Mouse (Mus musculus) forelimb bud, embryonic 11.5 days (tissue): Measurements from ENCODE around the gene Adpgk.

ENCODE experiments used
- DNase-seq: peaks from one replicate; pipeline ENCODE4 v3.0.0-alpha.2; 2012; ENCODE audit warnings: low read depth, low spot score

Gene Adpgk

DNA sequence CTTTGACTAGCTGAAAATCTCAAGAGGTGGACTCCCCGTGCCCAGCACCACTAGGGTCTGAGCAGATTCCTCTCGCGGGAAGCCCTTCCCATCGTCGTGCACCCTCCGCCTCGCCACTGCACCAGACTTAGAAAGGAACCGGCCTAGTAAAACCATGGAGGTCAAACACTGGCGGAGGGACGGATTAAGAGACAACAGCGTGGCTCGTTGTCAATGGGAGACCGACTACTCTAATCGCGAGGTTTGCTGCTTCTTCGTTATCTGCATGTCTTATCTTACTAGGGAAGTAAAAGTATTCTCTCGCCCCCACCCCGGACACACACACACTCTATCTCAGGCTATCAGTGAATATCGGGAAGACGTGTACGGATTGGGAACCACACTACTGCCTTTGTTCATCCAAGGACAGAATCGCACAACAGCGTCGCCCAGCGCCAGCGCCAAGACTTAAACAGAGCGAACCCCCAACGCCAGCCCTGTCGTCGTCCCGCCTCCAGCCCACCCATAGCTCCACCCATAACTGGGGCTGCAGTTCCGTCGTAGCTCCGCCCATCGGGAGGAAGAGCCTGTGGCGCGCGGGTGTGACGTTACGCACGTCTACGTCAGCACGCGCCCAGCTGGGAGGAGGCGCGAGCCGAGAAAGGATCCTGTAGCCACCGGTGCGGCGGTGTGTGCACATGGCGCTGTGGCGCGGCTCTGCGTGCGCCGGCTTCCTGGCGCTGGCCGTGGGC, at the start of gene Adpgk:
Gene Adpgk (plus strand): TSS at position 602 of the 731 bp plus-strand sequence.
- DNase-seq = peak; percentile 99

DNA sequence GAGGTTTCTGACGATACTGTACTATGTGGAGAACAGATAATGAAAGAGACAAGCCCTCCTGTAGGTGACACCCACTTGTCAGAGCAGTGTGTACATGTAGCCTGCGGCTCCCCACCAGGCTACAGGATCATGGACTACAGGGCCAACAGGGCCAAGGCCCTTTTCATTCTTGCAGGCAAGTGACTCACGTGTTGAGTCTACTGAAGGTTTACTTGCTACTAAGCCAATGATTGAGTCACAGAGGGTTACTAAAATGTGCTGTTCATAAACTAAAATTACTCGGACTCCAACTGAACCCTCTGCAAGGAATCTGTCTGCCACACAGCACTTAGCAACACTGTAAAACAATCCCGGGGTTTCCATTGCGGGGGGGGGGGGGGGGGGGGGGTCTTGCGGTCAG, 46.2 kb upstream of the Adpgk start:
- DNase-seq = no peak

DNA sequence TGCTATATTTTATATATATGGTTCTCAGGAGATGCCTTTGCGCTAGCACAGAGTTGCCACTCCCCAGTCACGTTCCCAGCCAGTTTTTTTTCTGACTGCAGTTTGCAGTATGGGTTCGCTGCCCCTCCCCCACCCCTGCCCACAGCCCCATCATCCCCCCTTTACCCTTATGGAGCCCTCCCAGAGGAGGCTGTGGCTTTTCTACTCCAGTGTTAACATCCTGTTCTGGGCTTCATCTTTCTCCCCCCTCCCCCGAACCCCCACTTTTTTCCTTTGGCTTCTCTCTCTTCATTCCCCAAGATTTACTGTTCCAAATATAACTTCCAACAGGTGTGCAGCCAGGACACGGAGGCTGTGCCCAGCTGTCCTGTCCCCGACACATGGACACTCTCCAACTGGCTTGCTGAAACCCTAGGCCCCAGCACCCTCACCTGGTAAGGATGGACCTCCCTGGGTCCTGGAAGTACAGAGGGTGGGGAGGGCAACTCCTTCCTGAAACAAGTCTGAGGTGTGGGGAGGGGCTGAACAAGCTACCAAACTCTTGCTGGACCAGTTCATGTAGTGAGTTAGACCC, 44.8 kb upstream of the Adpgk start:
- DNase-seq = peak; percentile 28

DNA sequence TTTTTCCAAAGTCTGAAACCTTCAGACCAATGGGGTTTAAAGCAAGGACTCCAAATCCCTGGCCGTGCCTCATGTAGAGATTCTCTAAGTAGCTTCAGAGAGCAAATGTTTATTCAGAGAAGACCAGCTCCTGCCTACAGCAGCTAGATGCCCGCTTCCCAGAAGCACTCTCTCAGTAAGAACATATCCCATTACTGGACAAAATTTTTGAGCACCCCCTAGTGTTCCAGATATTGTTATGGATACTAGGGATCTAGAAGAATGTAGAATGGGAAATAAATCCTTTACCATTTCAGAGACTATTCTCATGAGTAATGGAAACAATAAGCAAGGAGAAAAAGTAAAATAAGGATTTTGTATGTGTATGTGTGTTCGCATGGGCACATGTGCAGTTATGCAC, 42.0 kb upstream of the Adpgk start:
- no peak for DNase-seq

DNA sequence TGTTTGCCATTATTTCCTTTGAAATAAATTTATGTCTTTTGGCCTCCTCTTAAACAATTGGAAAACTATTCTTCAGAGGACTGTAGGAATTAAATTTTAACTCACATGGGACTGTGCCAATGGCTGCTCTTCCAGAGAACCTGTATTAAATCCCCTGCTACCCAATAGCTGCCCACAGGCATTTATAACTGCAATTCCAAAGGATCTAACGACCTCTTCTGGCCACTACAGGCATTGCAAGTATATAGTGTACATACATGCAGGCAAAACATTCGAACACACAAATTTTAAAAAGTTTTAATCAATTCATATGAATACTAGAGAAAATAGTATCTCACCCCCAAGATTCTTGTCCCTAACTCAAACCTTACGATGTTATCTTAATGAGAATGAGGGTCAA, 41.1 kb upstream of the Adpgk start:
- no peak for DNase-seq

DNA sequence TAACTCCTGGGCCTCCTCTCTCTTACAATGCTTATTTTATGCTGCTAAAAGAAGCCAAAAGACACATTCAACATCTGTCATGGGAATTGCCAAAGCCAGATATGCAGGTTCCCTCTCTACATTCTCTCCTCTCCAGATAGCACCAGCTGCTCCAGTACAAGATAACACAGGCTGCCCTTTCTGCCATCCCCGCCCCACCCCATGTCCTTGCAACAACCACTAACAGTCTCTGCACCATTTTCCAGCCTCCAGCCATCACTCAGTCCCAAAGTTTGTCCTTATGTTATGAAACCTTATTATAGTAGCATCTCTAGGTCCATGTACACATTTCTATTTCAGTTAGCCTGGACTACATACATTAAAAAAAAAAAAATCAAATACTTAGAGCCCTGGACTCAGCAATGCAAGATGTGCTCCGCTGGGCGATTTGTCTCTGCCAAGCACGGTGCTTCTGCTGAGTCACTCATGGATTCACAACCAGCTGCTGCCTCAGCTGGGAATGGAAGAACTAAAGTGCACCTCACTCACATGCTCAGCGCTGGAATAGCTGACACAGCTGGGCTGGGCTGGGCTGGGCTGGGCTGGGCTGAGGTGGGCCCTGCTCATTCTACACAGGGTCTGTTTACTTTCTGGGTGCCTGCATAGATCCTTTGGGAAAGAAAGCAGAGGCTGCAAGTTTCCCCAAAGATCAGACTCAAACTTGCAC, 36.5 kb upstream of the Adpgk start:
- DNase-seq = no peak

DNA sequence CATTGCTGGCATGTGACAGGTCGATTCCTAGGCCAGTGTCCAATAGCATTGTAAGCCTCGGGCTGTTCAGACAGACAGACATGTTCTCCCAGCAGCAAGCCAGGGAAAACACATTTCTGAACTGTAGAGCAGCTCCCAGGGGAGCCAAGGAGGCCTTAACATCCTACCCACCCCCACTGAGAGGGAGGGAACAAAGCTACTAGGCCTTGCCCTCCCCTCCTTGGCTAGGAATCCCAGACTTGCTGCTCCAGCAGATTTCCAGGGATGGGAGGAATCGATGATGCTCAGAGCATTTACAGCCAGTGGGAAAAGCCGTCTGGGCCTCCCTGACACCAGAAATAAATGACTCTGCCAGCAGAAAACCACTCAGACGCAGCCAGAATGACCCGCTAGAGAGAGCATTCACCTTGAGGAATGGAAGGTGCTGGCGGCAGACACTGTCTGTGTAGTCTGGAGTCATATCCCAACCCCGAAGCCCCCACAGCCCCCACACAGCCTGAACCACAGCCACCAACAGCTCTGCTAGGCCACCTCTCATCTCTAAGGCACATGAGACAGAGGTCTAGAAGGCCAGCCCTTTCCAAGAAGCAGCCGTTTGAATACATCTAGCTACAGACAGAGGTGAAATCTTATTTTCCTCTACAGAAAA, 31.4 kb upstream of the Adpgk start:
- no peak for DNase-seq

DNA sequence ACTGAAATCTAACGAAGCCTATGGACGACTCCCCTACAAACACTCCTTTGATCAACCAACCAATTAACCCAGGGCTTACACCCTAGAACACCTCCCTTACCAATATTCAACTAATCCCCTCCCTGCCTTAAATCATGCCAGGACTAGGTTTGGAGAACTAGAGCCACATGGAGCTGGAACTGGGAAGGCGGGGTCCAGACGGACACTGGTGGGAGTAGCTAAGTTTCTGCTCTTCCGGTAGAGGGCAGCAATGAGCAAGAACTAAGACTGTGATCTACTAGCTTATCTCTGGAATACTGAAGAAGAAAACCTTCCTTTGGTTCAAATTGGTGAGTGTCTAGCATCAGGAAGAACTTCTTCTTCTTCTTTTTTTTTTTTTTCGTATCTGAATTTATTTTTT, 25.0 kb upstream of the Adpgk start:
- DNase-seq = no peak

DNA sequence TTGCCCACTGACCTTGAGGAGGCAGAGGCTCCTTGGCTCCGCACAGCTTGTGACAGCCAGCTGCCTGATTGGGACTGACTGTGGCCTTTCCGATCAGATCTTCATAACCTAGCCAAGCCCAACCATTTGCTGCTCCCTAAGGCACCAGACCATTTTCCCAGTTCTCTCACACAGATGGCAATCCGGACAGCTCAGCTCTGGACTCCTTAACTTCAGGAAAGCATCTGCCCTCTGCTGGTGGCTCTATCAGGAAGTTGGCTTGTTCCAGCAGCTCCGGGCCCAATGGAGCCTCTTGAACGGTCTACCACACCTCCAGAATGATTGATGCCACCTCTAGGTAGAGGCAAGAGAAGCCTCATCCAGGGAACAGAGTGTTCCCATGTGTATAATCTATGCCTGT, 21.6 kb upstream of the Adpgk start:
- peak; percentile 76 for DNase-seq

DNA sequence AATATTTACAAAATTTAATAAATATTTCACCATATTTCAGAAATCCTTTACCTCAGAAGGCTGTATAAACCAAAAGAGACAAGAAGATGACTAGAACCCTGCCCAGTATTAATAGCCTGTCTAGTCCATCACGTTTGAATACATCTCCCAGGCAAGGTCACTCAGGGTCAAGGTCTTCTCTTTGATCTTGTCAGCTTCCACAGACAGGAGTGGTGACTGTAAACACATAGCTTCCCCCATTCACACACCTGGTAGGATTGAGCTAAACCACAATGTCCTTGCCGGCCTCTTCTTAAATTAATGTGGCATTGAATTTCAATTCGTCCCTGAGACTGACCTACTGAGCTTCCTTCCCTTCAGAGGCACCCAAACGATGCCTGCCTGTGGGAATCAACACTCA, 20.3 kb upstream of the Adpgk start:
- no peak for DNase-seq

DNA sequence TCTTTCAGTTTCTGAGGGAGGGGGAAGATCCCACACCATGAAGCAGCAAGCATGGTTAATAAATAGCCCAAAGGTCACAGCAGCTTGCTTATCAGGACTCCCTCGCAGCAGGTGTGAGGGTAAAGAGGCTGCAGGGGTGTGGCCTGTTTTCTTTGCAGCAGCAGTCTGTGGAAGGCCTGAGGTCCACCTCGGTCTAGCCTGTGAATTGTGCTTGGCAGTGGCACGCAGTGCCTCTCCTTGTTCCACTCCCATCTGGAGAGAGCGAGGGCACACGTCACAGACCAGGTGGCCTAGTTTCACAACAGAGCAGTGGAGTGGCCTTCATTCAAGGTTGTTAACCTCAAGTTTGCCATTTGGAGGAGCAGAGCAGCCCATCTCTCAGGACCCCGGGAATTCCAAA, 19.6 kb upstream of the Adpgk start:
- DNase-seq = no peak

DNA sequence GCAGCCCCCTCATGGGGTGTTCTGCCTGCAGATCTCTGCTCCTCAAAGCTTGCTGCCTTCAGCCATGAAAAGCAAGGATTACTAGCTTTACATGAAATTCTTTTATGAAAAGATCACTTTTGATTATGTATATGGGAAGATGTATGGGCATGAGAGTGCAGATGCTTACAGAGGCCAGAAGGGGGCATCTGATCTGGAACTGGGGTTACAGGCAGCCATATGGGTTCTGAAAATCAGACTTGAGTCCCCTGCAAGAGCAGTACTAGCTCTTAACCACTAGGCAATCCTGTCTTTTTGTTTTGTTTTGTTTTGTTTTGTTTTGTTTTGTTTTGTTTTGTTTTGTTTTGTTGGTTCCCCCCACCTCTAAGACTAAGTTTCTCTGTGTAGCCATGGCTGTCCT, 18.2 kb upstream of the Adpgk start:
- DNase-seq = no peak

DNA sequence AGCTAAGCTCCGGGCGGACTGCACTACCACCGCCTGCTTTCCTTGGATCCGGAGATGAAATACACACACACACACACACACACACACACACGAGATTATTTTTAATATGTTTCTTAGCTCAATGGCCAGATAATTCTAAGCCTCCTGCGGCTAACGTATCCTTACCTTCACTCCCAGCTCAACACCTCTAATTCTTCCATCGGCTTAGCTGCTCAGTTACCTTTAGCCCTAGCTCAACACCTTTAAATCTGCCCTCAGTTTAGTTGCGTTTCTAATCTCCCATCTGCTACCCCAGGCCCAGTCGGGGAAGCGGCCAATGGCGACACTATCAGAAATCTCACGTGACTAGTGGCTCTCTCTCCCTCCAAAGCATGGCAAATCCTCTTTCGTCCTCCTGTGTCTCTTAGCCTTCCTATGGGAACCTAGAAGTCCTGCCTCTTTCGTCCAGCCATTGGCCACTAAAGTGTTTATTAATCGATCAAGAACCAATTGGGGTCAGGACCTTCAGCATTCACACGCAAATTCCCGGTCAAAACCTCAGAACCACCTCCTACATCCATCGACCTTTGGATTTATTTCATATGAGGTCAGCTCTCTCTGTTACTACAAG, 16.4 kb upstream of the Adpgk start:
- DNase-seq = no peak

DNA sequence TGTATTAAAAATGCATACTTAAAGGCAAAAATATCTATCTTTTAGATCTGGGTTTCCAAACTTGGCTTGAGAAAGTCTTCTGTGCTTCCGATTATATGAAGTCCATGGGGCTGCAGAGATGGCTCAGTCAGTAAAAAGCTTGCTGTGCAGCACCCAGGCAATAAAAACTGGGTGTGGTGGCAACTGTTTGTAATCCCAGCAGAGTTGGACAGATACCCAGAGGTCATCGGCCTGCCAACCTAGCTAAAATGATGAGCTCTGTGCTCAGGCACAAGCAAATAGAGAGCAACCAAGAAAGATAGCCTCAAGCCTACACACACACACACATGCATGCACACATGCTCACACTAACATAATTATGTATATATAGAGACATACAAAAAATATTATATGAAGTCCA, 13.2 kb upstream of the Adpgk start:
- no peak for DNase-seq

DNA sequence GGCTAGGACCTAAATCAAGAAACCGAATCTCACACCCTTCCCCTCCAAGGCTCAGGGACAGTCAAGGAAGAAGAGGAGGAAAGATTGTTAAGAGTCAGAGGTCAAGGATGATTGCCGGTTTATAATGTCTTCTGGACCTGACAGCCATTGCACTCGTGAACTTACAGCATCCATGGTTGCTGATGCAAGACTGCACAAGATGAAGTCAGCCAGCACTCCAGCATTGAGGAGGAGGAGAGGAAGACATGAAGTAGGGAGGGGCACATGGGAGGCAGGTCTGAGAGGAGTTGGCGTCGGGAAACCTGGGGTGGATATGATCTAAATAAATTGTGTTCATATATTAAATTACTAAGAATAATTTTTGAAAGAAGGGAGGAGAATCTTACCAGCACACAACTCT, 12.7 kb upstream of the Adpgk start:
- no peak for DNase-seq

DNA sequence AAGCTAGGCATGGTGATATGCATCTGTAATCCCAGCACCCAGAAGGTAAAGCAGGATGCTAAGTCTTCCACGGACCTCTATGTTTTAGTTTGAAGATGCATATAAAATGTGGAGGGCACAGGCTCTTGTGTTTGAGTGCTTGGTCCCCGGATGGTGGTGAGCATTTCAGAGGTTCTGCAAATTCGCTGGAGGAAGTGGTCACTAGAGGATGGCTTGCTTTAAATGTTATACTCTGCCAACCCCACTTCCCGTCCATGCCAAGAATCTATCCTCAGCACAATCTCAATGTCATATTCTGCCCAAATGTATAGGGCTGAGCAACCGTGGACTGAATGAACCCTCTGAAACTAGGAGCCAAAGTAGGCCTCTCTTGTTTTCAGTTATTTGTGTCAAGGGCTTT, 10.5 kb upstream of the Adpgk start:
- DNase-seq = no peak

DNA sequence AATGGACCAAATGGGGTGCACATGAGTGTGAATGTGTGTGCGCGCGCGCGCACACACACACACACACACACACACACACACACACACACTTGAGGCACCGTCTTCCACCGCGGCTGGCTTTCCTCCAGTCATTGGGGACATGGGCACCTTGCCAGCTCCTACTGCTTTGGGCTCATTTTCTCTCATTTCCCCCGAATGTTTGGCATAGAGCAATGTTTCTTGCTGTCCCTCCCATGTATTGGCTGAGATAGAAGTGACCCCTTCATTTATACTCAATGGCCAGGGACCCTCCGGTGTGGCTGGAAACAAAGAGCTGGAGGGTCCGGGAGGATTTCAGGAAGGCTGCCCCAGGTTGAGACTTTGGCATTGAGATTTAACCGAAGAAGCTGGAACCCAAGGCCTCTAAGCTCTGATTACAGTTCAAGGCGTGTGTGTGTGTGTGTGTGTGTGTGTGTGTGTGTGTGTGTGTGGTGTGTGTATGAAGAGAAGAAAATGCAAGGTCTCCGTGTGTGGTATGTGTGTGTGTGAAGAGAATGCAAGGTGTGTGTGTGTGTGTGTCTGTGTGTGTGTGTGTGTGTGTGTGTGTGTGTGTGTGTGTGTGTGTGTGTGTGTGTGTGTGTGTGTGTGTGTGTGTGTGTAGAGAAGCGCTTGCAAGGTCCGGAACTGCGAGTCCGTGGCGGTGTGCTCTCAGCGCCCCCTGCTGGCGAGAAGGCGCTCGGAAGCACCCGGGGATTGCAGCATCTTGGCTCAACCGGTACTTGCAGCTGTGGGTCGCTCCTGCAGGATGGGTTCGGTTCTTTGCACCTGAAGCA, 9.3 kb upstream of the Adpgk start:
- DNase-seq = peak; percentile 71

DNA sequence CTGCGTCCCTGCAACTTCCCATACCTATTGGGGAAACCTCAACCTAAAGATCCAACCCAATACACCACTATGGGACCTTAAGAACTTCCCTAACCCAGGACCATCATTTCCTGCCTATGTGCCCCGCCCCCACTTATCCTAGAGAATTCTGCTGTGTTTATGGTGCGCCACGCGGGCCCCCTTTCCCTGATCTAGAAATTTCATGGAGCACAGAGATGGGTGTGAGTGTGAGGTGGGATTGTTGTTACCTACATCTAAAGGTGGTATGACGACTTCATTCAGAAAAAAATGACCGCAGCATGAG, 8.7 kb upstream of the Adpgk start:
- DNase-seq = no peak

DNA sequence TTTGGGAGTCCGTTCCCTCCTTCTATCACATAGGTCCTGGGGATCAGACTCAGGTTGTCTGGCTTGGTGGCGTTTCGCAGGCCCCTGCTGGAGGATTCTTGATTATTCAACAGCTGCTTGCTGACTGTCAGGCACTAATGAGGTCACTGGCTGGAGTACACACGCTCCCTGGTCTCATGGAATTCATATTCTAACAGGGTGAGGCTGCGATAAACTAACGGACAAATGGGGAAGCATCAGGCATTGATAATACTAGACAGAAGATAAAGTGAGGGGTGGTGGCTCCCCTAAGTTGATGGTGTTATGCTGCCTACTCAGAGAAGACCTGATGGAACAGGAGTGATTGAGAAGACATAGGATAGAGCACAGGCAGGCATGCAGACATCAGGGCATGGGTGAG, 5.7 kb upstream of the Adpgk start:
- DNase-seq = no peak

DNA sequence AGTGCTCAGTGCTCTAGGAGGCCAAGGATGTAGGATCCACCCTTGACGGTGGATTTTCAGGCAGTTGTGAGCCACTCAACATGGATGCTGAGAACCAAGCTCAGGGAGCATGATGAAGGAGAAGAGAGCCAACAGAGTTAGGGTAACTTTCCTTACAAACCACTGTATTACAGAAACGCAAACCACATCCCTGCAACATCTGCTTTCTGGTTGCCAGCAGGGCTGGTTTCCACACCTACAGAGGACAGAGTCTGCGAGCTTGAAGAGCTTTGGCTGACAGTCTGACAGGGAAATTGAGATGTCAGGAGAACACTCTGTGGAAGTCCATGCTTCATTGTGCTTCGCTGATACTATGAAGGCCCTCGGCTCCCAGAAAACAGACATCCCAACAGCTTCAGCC, 3.3 kb upstream of the Adpgk start:
- DNase-seq = no peak

DNA sequence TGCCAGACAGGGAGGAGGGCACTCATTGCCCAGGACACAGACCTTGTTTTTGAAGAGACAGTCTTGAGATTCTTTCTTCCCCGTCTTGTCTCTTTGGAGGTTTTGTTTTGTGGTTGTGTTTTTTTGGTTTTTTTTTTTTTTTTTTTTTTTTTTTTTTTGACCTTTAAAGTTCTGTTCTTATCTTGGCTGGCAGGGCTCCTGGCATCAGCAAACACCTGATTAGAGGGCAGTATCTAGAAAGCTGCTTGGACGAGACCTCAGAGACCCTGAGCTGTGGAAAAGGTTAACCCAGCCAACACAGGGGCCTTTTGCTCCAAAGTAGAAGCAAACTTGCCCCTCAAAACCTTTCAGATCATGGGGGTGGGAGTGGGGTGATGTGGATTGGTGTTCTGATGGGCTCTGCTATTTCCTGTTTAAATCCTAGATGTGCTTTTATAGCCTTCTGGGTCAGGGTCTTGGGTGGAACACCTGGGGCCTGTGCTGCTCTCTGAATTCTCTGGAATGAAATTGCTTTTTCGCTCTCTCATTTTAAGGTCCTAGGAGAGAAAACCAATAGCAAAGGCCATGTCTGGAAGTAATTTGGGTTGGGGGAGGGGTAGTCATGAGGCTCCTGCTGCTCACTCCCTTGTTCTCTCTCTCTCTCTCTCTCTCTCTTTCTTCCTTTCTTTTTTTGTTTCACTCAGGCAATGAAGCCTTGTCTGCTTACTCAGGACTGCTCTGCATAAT, 2.5 kb upstream of the Adpgk start:
- peak; percentile 94 for DNase-seq
